Mouse (Mus musculus) midbrain, embryonic 13.5 days (tissue): ENCODE measurements around the gene 1600015I10Rik. TPM values are rescaled to one million over a fixed set of nuclear protein-coding genes. Genes with fewer than 3 reads are reported as not detected.
"Not testable (repeated sequence)": the region's sequence is repeated elsewhere in the genome, so short reads cannot be mapped to it uniquely, and the experiment has no call there.

ENCODE experiments used
- ATAC-seq: fragments of 200-750 bp; cut with Nextera tagmentation; 2 replicates; pipeline ENCODE4 v1.8.0; 2017; ENCODE audit warnings: mild to moderate bottlenecking, moderate TSS enrichment, moderate library complexity
- H3K27ac ChIP-seq: fragments of 300-500 bp; sonication (generic); 2 replicates; pipeline ENCODE4 v1.5.1; 2015; ENCODE audit warnings: inconsistent platforms, mild to moderate bottlenecking, moderate library complexity
- H3K27me3 ChIP-seq: fragments of 300-500 bp; sonication (generic); 2 replicates; pipeline ENCODE4 v1.6.1; 2015; ENCODE audit warnings: mild to moderate bottlenecking, inconsistent platforms
- H3K36me3 ChIP-seq: fragments of 300-500 bp; sonication (generic); 2 replicates; pipeline ENCODE4 v1.6.1; 2015; ENCODE audit warnings: mild to moderate bottlenecking, inconsistent platforms
- H3K4me1 ChIP-seq: fragments of 300-500 bp; sonication (generic); replicated peaks from 2 replicates; pipeline ENCODE4 v1.6.1; 2015; ENCODE audit warnings: inconsistent platforms
- H3K4me2 ChIP-seq: fragments of 300-500 bp; sonication (generic); replicated peaks from 2 replicates; pipeline ENCODE4 v1.6.1; 2015; ENCODE audit warnings: moderate library complexity, mild to moderate bottlenecking, inconsistent platforms
- H3K4me3 ChIP-seq: fragments of 300-500 bp; sonication (generic); replicated peaks from 2 replicates; pipeline ENCODE4 v1.5.1; 2015; ENCODE audit warnings: mild to moderate bottlenecking, inconsistent platforms
- H3K9ac ChIP-seq: fragments of 300-500 bp; sonication (generic); replicated peaks from 2 replicates; pipeline ENCODE4 v1.6.1; 2015; ENCODE audit warnings: mild to moderate bottlenecking, inconsistent platforms
- H3K9me3 ChIP-seq: fragments of 300-500 bp; sonication (generic); 2 replicates; pipeline ENCODE4 v1.6.1; 2016; ENCODE audit warnings: mild to moderate bottlenecking, inconsistent platforms
- whole genome bisulfite sequencing: fragments of 180-500 bp; shearing (Covaris S2); methylation state at CpG from one replicate; pipeline ENCODE4 v1.1.7; 2015; 5-methylcytosine and 5-hydroxymethylcytosine counted together
- polyA plus RNA-seq: library from polyadenylated mRNA; unstranded; fragments of >200 nt; fragmentation: Nextera tagmentation; extraction: Ambion mirVana; gene quantifications from 2 replicates; pipeline ENCODE4 v1.2.1, GENCODE M21; 2015

The 1600015I10Rik gene
- not detected in 2 replicates for polyA plus RNA-seq

DNA sequence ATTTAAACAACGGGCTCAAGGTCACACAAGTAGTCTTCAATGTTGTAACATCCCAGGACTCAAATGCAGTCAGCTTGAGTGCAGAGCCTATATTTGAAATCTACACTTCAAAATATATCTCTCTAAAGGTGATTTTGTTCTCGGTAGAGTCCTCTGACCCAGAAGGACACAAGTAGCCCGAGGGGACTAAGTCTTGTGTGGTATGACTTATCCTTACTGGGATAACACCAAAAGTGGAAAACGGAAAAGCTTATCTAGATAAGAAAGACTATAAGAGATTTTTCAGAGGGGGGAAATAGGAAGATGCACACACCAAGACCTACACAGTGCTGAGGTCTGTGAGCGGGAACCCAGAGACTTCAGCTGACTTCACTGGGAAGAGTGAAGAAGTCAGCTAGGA, at the start of gene 1600015I10Rik:
TSS of gene 1600015I10Rik (plus strand) at position 301 of the 400 bp plus-strand sequence.
- H3K4me2 ChIP-seq, result no peak within 1 kb of the TSS
- H3K27ac ChIP-seq, result no peak within 1 kb of the TSS
- 92% methylated on average over 5 of the region's 5 CpGs for WGBS
- H3K27me3 ChIP-seq, result no peaks in the 10 kb centered on the region
- no peak within 1 kb of the TSS for H3K4me3 ChIP-seq
- no peaks in the 10 kb centered on the region for H3K4me1 ChIP-seq
- H3K9ac ChIP-seq, result no peak within 1 kb of the TSS
- H3K36me3 ChIP-seq, result no peaks in the 10 kb centered on the region
- ATAC-seq, result no peak
- H3K9me3 ChIP-seq, result no peaks in the 10 kb centered on the region

DNA sequence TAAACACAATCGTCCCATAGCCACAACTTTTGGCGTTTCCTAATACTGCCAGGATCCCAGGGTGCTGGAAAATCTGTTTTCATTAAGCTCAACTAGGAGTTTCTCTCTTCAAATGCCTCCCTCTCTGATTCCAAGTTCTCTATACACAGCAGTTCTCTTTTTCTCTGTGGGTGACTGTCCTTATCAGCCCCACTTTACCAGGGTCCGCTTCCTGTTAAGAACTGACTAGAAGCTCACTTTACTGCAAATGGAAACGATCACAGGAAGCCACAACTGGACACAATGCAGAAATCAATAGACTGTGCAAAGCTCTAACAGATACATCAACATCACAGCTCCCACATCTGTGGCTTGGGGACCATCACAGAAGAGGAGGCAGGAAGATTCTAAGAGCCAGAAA, 35.5 kb upstream of the 1600015I10Rik start:
- H3K27me3 ChIP-seq, result no peaks in the 10 kb centered on the region
- no peak overlapping the region for H3K9ac ChIP-seq
- H3K36me3 ChIP-seq, result no peaks in the 10 kb centered on the region
- H3K4me2 ChIP-seq, result no peak overlapping the region
- WGBS, result 82% methylated on average over 4 of the region's 4 CpGs
- no peak overlapping the region for H3K4me3 ChIP-seq
- no peak for ATAC-seq
- no peaks in the 10 kb centered on the region for H3K4me1 ChIP-seq
- H3K9me3 ChIP-seq, result peaks cover 7% of the 10 kb centered on the region
- no peak overlapping the region for H3K27ac ChIP-seq

DNA sequence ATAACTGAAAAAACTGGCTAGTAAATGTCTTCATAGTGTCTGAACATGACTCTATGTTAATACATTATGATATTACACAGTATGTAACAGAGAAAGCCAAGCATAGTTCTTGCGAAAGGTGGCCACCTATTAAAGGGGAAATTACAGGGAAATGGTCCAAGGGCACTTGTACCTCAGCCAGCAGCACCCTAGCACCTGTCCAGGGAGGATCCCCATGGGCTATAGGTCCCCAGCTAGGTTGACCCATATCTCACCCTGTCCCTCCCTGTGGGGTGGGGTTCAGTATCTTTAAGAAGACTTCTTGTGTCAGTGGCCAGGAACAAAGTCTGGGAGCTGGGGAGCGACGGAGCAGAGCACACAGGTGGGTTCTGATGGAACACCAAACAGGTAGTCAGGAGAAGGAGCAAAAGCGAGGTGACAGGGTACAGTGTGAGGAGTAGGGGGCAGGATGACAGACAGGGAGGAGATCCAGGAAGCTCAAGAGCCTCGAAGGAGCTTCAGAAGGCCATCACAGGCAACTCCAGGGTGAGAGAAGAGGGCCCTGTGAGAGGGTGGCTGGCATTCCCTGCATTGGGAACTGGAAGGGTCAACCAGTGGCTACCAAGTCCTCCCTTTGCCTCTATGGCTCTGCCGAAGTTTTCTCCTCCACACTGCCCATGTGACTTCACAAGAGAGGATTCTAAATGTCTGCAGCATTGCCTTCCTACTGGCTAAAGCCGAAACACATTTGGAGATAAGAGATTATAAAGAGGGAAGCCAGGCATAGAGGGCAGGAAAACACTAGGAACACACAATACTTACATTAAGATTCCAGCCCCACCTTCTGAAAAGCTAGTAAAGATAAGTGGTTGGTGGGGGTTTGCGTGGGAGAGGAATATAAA, 34.5 kb upstream of the 1600015I10Rik start:
- H3K9ac ChIP-seq, result no peak overlapping the region
- peaks cover 7% of the 10 kb centered on the region for H3K9me3 ChIP-seq
- H3K27me3 ChIP-seq, result no peaks in the 10 kb centered on the region
- H3K4me2 ChIP-seq, result no peak overlapping the region
- no peaks in the 10 kb centered on the region for H3K4me1 ChIP-seq
- WGBS, result 91% methylated on average over 8 of the region's 8 CpGs
- no peak for ATAC-seq
- H3K27ac ChIP-seq, result no peak overlapping the region
- H3K4me3 ChIP-seq, result no peak overlapping the region
- no peaks in the 10 kb centered on the region for H3K36me3 ChIP-seq

DNA sequence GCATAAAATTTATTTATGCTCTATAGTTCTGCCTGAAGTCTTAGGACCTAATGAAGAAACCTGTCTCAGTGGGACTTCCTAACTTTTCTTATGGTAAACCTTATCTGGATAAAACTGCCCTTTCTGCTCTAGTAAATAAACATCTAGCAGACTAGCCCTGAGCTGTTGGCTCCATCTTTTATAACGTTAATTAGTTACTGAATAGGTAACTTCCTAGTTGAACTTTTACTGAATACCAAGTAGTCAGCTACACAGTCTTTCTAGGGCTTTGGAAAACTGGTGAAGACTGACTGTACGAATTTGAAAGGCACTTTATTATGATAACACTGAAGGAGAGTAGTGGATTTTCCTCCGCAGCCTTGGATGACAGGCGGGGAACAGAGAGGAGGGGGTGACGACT, 33.8 kb upstream of the 1600015I10Rik start:
- 85% methylated on average over 5 of the region's 5 CpGs for WGBS
- no peak for ATAC-seq
- Histone ChIP-seq H3K4me3 (no peak overlapping the region), H3K9ac (no peak overlapping the region), H3K27me3 (no peaks in the 10 kb centered on the region), H3K4me2 (no peak overlapping the region), H3K36me3 (no peaks in the 10 kb centered on the region), H3K27ac (no peak overlapping the region), H3K4me1 (no peaks in the 10 kb centered on the region), H3K9me3 (peaks cover 7% of the 10 kb centered on the region)

DNA sequence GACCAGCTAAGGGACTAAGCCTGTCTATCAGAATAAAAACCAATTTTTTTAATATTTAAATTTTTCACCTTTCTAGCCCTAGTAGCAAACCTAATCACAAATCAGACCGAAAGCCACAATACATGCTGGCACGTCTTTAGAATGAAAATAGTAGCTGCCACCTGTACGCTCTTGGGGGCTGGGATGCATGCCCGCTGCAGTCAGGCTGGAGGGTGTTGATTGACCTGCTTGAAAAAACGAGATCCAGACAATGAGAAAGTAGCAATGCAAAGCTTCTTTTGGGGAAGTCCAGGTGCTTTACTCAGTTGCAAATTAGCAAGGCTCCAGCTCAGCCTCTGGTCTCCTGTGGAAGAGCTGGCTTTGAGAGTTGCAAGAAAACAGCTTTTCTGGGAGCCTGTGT, 32.7 kb upstream of the 1600015I10Rik start:
- H3K4me3 ChIP-seq, result no peak overlapping the region
- no peak overlapping the region for H3K4me2 ChIP-seq
- ATAC-seq, result no peak
- no peak overlapping the region for H3K27ac ChIP-seq
- peaks cover 7% of the 10 kb centered on the region for H3K9me3 ChIP-seq
- no peaks in the 10 kb centered on the region for H3K4me1 ChIP-seq
- no peaks in the 10 kb centered on the region for H3K36me3 ChIP-seq
- no peak overlapping the region for H3K9ac ChIP-seq
- WGBS, result 89% methylated on average over 5 of the region's 5 CpGs
- no peaks in the 10 kb centered on the region for H3K27me3 ChIP-seq

DNA sequence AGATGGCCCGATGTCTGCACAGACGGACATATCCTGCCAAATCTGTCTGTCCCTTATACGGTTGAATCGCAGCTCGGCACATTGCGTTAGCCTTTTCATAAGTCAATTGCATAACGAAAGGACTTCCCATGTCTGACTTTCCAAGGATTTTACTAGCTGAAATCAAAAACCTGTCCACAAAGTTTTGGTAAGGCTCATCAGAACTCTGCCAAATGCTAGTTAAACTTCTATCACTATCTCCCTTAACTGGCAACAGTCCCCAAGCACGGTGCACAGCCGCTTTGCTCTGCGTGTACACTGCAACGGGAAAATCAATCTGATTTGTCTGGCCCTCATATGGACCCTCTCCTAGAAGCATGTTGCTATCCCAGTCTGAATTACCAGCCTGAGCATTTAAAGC, 28.4 kb upstream of the 1600015I10Rik start:
- H3K9ac ChIP-seq, H3K36me3 ChIP-seq, ATAC-seq, H3K27ac ChIP-seq, H3K4me3 ChIP-seq, H3K27me3 ChIP-seq, H3K4me2 ChIP-seq, H3K9me3 ChIP-seq, H3K4me1 ChIP-seq: not testable (repeated sequence)
- WGBS, result 94% methylated on average over 11 of the region's 11 CpGs

DNA sequence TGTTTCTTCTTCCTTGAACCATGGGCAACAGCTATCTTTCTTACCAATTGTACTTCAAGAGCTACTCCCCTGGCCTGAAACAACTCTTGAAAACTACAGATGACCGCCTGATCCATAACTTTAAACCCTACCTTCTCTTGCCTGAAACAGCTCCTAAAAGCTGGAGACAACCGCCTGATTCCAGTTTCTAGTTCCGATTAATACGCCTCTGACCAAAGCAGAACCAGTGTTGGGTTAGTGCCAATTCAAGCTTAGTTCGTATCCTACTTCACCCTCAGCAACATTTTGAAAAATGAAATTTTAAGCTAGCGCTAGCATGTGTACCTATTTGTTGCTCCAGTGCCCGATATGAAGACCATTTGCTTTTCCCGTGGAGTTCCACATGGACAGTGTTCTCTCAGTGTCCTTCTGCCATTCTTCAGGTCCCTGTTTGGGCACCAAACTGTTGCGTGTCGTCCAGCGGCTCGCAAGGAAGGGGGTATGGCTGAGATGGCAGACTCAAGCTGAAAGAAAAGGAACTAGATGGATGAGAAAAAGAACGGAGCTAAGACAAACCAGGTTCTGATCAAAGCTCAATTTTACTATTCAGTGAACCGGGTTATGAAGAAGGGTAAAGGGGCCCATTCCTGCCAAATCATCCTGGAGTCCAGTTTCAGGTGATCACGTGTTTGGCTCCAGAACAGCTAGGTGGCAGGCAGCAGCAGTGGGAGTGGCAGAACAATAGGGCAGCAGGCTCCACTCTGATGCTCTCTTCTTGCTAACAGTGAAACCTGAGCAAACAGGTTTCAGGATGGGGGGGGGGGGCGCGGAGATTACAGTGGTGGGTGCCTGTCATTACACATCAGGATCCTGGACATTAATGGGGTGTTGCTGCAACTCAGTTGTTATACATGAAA, 26.9 kb upstream of the 1600015I10Rik start:
- ATAC-seq, result no peak
- WGBS, result 94% methylated on average over 17 of the region's 17 CpGs

DNA sequence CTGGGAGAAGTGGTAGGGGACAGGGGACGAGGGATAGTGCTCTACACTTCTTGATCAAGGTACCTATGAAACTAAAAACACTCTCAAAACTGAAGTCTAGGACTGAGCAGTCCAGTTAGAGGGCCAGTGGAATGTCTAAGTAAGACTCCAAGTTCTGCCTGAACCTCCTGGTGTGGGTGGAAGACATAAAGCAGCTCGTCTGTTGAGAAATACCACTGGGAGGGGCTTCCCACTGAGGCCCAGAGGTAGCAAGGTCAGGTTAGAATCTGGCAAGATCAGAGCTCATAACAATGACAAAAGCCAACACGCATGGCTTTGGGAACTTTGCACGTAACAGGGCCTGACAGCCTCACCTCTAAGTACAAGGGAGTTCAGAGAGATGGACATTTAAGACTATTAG, 26.3 kb upstream of the 1600015I10Rik start:
- WGBS, result 81% methylated on average over 4 of the region's 4 CpGs
- Histone ChIP-seq H3K36me3 (no peaks in the 10 kb centered on the region), H3K4me3 (no peak overlapping the region), H3K4me1 (no peaks in the 10 kb centered on the region), H3K4me2 (no peak overlapping the region), H3K27me3 (no peaks in the 10 kb centered on the region), H3K9me3 (no peaks in the 10 kb centered on the region), H3K27ac (no peak overlapping the region), H3K9ac (no peak overlapping the region)
- no peak for ATAC-seq

More for the DNA sequence above, 26.9 kb upstream of the 1600015I10Rik start:
- Histone ChIP-seq H3K27me3 (no peaks in the 10 kb centered on the region), H3K9me3 (no peaks in the 10 kb centered on the region), H3K36me3 (no peaks in the 10 kb centered on the region), H3K27ac (no peak overlapping the region), H3K4me2 (no peak overlapping the region), H3K4me1 (no peaks in the 10 kb centered on the region), H3K9ac (no peak overlapping the region), H3K4me3 (no peak overlapping the region)

DNA sequence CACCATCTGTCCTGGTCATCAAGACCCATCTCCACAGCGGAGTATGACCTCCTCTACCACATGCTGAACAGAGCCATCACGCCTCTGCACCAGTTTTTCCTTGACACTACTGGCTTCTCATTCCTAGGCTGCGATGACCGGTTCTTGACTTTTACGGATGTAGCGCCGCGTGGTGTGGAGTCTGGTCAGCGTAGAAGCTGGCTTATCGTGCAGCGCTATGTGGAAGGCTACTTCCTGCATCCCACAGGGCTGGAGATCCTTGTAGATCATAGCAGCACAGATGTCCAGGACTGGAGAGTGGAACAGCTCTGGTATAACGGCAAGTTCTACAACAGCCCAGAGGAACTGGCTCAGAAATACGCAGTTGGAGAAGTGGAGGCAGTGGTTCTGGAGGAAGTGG, 24.1 kb upstream of the 1600015I10Rik start:
- H3K36me3 ChIP-seq, result no peaks in the 10 kb centered on the region
- H3K27me3 ChIP-seq, result no peaks in the 10 kb centered on the region
- no peak overlapping the region for H3K9ac ChIP-seq
- no peak overlapping the region for H3K4me2 ChIP-seq
- ATAC-seq, result no peak
- H3K27ac ChIP-seq, result no peak overlapping the region
- WGBS, result 95% methylated on average over 13 of the region's 13 CpGs
- no peaks in the 10 kb centered on the region for H3K9me3 ChIP-seq
- no peak overlapping the region for H3K4me3 ChIP-seq
- H3K4me1 ChIP-seq, result no peaks in the 10 kb centered on the region

DNA sequence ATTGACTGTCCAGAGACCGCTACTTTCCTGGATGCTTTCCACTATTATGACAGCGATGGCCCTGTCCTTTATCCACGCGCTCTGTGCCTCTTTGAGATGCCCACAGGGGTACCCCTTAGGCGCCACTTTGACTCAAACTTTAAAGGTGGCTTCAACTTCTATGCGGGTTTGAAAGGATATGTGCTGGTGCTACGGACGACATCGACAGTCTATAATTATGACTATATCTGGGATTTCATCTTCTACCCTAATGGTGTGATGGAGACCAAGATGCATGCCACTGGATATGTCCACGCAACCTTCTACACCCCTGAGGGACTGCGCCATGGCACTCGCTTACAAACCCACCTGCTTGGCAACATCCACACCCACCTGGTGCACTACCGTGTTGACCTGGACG, 23.3 kb upstream of the 1600015I10Rik start:
- Histone ChIP-seq H3K4me3 (no peak overlapping the region), H3K27me3 (no peaks in the 10 kb centered on the region), H3K4me1 (no peaks in the 10 kb centered on the region), H3K9ac (no peak overlapping the region), H3K27ac (no peak overlapping the region), H3K36me3 (no peaks in the 10 kb centered on the region), H3K4me2 (no peak overlapping the region), H3K9me3 (no peaks in the 10 kb centered on the region)
- no peak for ATAC-seq
- WGBS, result 96% methylated on average over 14 of the region's 14 CpGs

DNA sequence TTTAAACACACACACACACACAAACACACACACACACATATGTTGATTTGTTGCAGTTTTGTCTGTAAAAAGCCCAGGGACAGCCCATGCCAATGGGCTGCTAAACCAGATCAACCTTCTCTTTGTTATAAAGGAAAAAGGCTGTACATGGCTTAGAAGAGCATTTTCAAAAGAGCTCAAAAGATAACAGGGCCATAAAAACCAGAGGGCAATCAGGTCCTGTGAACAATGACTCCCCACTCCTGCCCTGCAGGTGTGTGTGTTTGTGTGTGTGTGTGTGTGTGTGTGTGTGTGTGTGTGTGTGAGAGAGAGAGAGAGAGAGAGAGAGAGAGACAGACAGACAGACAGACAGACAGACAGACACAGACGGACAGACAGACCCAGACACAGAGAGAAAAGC, 20.5 kb upstream of the 1600015I10Rik start:
- no peak for ATAC-seq
- 83% methylated on average over 1 of the region's 1 CpGs for WGBS
- no peak overlapping the region for H3K4me2 ChIP-seq
- no peaks in the 10 kb centered on the region for H3K9me3 ChIP-seq
- H3K27me3 ChIP-seq, result no peaks in the 10 kb centered on the region
- no peaks in the 10 kb centered on the region for H3K4me1 ChIP-seq
- H3K9ac ChIP-seq, result no peak overlapping the region
- no peaks in the 10 kb centered on the region for H3K36me3 ChIP-seq
- H3K4me3 ChIP-seq, result no peak overlapping the region
- H3K27ac ChIP-seq, result no peak overlapping the region

DNA sequence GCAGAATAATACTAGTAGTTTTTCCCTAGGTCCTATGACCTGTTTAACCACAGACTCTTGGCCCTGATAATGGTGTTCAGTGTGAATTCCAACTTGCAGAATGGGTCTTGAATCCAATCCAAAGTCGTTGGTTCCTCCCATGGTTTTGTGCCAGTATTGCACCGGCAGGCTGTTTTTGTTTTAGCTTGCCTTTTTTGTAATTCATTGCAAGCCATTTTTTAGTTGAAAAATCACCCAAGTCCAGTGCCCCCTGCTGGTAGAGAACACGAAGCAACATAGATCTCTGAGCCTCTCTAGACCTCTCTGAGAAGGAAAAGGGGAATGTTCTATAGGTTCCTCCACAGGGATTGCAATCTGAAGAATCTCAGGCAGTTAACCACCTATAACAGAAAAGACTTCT, 17.7 kb upstream of the 1600015I10Rik start:
- no peak overlapping the region for H3K4me2 ChIP-seq
- no peak overlapping the region for H3K27ac ChIP-seq
- 45% methylated on average over 3 of the region's 3 CpGs for WGBS
- H3K36me3 ChIP-seq, result no peaks in the 10 kb centered on the region
- H3K4me3 ChIP-seq, result no peak overlapping the region
- H3K9ac ChIP-seq, result no peak overlapping the region
- no peak for ATAC-seq
- no peaks in the 10 kb centered on the region for H3K4me1 ChIP-seq
- H3K9me3 ChIP-seq, result no peaks in the 10 kb centered on the region
- no peaks in the 10 kb centered on the region for H3K27me3 ChIP-seq
